Mouse (Mus musculus) liver, embryonic 12.5 days (tissue): ENCODE measurements around the gene Sema4g. TPM values are rescaled to one million over a fixed set of nuclear protein-coding genes. Genes with fewer than 3 reads are reported as not detected.
"Not testable (repeated sequence)": the region's sequence is repeated elsewhere in the genome, so short reads cannot be mapped to it uniquely, and the experiment has no call there.

ENCODE experiments used
- ATAC-seq: fragments of 200-750 bp; cut with Nextera tagmentation; 2 replicates; pipeline ENCODE4 v1.8.0; 2017; ENCODE audit warnings: moderate number of reproducible peaks, mild to moderate bottlenecking, moderate library complexity
- H3K27ac ChIP-seq: fragments of 300-500 bp; sonication (generic); 2 replicates; pipeline ENCODE4 v1.5.1; 2016; ENCODE audit warnings: mild to moderate bottlenecking
- H3K27me3 ChIP-seq: fragments of 300-500 bp; sonication (generic); replicated peaks from 2 replicates; pipeline ENCODE4 v1.6.1; 2016; ENCODE audit warnings: mild to moderate bottlenecking, moderate library complexity
- H3K36me3 ChIP-seq: fragments of 300-500 bp; sonication (generic); 2 replicates; pipeline ENCODE4 v1.6.1; 2016; ENCODE audit warnings: mild to moderate bottlenecking, moderate library complexity
- H3K4me1 ChIP-seq: fragments of 300-500 bp; sonication (generic); 2 replicates; pipeline ENCODE4 v1.6.1; 2016
- H3K4me2 ChIP-seq: fragments of 300-500 bp; sonication (generic); 2 replicates; pipeline ENCODE4 v1.6.1; 2016; ENCODE audit warnings: mild to moderate bottlenecking, moderate library complexity
- H3K4me3 ChIP-seq: fragments of 300-500 bp; sonication (generic); 2 replicates; pipeline ENCODE4 v1.5.1; 2016; ENCODE audit warnings: mild to moderate bottlenecking, moderate library complexity
- H3K9ac ChIP-seq: fragments of 300-500 bp; sonication (generic); 2 replicates; pipeline ENCODE4 v1.6.1; 2016; ENCODE audit warnings: mild to moderate bottlenecking, moderate library complexity
- H3K9me3 ChIP-seq: fragments of 300-500 bp; sonication (generic); replicated peaks from 2 replicates; pipeline ENCODE4 v1.6.1; 2016; ENCODE audit warnings: mild to moderate bottlenecking, moderate library complexity
- WGBS: fragments of 180-500 bp; shearing (Covaris S2); methylation state at CpG from one replicate; pipeline ENCODE4 v1.1.7; 2016; ENCODE audit not compliant: insufficient replicate concordance; 5-methylcytosine and 5-hydroxymethylcytosine counted together
- polyA plus RNA-seq: library from polyadenylated mRNA; unstranded; fragments of >200 nt; fragmentation: Nextera tagmentation; extraction: Ambion mirVana; gene quantifications from 2 replicates; pipeline ENCODE4 v1.2.1, GENCODE M21; 2016

Sema4g gene
- polyA plus RNA-seq, 1 experiment from 2014 or later: 2.4 TPM

DNA sequence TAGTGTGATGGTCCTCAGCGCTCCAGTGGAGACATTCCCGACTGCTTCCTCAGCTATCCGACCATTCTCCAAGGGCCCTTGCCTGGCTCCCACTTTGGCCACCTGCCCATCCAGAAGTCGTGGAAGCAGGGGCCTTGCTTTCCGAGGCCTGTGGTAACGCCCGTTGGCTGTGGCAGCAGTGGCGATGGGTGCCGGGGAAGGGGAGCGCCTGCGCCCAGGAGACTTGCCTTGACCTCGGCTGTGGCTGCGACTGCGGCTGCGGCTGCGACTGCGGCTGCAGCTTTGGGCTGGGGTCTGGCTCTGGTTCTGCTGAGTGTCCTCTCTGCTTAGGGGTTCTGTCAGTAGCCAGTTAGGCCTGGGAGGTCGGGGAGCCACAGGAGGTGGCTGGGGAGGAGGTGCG is 39.8 kb downstream of the Sema4g start:
- H3K27me3 ChIP-seq: peaks cover 10% of the 10 kb centered on the region; the same call in 1 of the 2 replicates
- no peak overlapping the region for H3K4me3 ChIP-seq
- no peak overlapping the region for H3K4me2 ChIP-seq
- ATAC-seq: no peak
- peaks cover 39% of the 10 kb centered on the region for H3K36me3 ChIP-seq
- H3K9me3 ChIP-seq: no peaks in the 10 kb centered on the region
- peaks cover 18% of the 10 kb centered on the region for H3K4me1 ChIP-seq
- no peak overlapping the region for H3K27ac ChIP-seq
- no peak overlapping the region for H3K9ac ChIP-seq
- WGBS: 60% methylated on average over 19 of the region's 19 CpGs

DNA sequence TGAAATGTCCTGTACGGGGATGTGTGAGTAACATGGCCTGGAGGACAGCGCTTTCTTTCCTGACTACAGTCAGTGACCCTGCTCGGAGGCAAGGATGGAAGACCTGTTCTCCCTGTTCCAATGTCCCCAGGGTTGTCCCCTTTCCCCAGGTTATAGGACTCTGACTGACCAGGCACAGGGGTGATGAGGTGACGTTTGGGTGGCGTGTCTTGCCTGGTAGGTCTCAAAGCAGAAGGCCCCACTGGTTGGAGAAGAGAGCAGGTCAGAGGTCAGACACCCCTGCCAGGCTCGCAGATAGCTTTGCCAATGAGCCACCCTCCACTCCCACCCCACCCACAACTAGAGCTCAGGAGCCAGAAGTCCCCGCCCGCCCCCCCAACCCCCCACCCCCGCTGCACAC is 40.7 kb downstream of the Sema4g start:
- WGBS: 41% methylated on average over 8 of the region's 9 CpGs
- ATAC-seq: no peak
- Histone ChIP-seq H3K36me3 (peaks cover 33% of the 10 kb centered on the region), H3K27ac (no peak overlapping the region), H3K9me3 (no peaks in the 10 kb centered on the region), H3K4me1 (peaks cover 18% of the 10 kb centered on the region), H3K4me3 (no peak overlapping the region), H3K9ac (no peak overlapping the region), H3K27me3 (peaks cover 10% of the 10 kb centered on the region; the same call in 1 of the 2 replicates), H3K4me2 (no peak overlapping the region)

DNA sequence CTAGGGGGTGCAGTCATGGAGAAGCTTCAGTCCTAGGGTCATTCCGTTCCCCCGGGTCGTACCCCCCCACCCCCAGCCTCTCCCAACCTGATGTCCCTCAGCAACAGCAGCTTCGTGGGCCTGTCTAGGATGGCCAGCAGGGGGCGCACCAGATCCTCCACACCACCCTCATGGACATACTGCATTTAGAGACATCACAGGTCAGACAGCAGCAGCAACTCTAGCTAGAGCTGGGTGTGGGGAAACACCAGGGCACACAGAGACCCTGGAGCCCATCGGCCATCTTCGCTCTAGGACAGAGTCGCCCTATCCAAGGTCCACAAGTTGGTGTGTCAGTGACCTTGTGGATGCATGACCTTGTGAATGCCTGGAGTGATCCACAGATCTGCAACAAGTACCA is 41.2 kb downstream of the Sema4g start:
- ATAC-seq: peak; percentile 13; the same call in 1 of the 2 replicates
- WGBS: 22% methylated on average over 8 of the region's 8 CpGs
- Histone ChIP-seq H3K4me3 (no peak overlapping the region), H3K27ac (no peak overlapping the region), H3K4me1 (peaks cover 18% of the 10 kb centered on the region), H3K36me3 (peaks cover 28% of the 10 kb centered on the region), H3K27me3 (peaks cover 10% of the 10 kb centered on the region; the same call in 1 of the 2 replicates), H3K9ac (no peak overlapping the region), H3K4me2 (peak overlapping the region; percentile 55; the same call in 1 of the 2 replicates), H3K9me3 (no peaks in the 10 kb centered on the region)

DNA sequence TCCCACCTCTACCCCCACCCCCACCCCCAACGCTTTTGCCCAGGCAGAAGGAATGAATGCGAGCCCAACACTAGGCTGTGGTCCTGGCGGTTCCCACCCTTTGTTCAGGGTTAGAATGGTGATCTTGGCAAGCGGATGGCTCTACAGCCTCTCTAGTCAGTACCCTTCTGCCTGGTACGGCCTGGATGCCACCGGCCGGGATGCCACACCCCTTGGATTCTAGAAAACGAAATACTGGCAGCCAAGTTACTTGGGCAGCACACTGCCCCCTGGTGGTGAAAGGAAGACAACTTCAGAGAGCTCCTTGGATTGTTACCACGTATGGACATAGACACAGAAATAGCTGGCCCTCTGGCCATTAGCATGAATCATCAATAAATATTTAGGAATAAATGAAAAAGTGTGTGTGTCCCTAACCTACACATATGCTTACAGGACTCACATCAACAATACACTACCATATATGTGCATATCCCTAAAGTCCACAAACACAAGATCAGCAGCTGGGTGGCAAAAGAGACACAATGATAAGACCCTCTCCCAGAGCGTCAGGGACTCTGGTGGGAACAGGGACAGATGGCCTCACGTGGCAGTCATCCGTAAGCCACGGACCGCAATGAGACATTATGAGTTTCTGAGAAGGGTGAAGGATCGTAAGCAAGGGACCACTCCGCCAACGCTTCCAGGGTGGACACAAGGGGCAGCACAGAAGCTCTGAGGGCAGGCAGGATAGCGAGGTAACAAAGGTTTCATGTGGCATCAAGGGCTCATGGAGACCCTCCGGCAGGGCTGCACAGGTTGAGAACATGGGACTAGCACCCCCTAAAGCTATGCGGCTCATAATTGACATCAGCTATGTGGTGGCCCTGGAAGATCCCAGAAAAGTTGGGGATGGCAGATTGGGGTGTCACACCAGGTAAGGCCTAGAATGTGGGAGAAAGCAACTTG is 42.1 kb downstream of the Sema4g start:
- Histone ChIP-seq H3K27me3 (peaks cover 18% of the 10 kb centered on the region), H3K27ac (no peak overlapping the region), H3K9me3 (no peaks in the 10 kb centered on the region), H3K9ac (no peak overlapping the region), H3K4me1 (peaks cover 18% of the 10 kb centered on the region), H3K36me3 (peaks cover 19% of the 10 kb centered on the region), H3K4me3 (peak overlapping the region; percentile 18), H3K4me2 (peak overlapping the region; percentile 55)
- 37% methylated on average over 20 of the region's 20 CpGs for WGBS
- peak; percentile 30; the same call in 1 of the 2 replicates for ATAC-seq

DNA sequence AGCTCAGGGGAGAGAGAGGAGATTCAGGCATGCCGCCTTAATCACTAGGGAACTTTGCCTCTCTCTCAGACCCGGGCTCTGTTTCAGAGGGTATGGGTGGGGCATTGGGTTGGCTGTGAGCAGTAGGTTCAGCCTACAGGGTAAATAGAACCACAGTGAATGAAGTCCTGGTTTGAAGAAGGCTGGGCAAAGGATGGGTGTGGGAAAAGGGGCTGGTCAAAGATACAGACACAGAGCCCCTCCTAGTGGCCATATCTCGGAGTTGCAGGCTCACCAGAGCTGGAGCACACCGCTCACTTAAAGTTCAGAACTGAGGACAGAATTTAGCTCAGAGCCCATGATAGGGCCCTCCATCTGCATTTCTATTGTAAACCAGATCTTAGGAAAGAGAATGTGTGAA is 42.9 kb downstream of the Sema4g start:
- H3K4me1 ChIP-seq: peaks cover 19% of the 10 kb centered on the region

DNA sequence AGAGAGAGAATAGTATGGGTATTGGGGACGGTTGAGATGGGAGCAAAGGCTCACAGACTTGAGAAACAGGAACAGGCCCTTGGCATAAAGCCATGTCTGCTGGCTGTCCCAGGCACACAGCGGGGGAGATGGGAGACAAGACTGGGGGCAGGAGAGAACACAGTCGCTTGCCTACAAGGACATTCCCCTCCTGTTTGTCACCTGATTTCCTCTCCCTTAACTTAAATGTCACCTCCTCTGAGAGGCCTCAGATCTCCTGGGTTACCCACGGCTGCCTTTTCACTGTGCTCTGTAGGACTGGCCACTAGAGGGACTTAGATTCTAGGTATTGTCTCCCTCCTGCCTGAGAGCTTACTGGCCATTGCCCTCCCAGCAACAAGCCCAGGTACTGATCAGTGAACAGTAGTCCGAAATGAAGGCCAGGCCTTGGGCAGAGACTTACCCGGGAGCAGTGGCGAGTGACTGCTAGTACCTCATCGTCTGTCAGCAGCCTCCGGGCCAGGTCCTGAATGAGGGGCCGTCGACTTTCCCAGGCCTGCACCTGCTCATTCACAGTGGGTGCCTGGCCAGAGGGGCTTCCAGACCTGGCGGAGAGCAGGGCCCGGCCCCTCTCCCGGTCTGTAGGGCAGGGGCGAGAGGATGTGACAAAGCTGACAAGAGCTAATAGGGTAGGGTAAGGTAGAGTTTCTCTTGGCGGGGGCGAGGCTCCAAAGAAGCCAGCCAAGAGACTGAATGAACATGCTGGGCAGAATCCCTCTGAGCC is 43.9 kb downstream of the Sema4g start:
- no peak for ATAC-seq
- peaks cover 3% of the 10 kb centered on the region for H3K36me3 ChIP-seq
- peaks cover 34% of the 10 kb centered on the region for H3K27me3 ChIP-seq
- peaks cover 23% of the 10 kb centered on the region for H3K4me1 ChIP-seq
- no peak overlapping the region for H3K4me3 ChIP-seq
- no peak overlapping the region for H3K27ac ChIP-seq
- WGBS: 55% methylated on average over 17 of the region's 17 CpGs
- no peaks in the 10 kb centered on the region for H3K9me3 ChIP-seq
- no peak overlapping the region for H3K4me2 ChIP-seq
- H3K9ac ChIP-seq: no peak overlapping the region

More for the DNA sequence above, 42.9 kb downstream of the Sema4g start:
- Histone ChIP-seq H3K4me2 (no peak overlapping the region), H3K27me3 (peaks cover 26% of the 10 kb centered on the region), H3K4me3 (no peak overlapping the region), H3K9me3 (no peaks in the 10 kb centered on the region), H3K36me3 (peaks cover 11% of the 10 kb centered on the region), H3K9ac (no peak overlapping the region), H3K27ac (no peak overlapping the region)
- WGBS: 29% methylated on average over 4 of the region's 4 CpGs
- ATAC-seq: peak; percentile 9; the same call in 1 of the 2 replicates

DNA sequence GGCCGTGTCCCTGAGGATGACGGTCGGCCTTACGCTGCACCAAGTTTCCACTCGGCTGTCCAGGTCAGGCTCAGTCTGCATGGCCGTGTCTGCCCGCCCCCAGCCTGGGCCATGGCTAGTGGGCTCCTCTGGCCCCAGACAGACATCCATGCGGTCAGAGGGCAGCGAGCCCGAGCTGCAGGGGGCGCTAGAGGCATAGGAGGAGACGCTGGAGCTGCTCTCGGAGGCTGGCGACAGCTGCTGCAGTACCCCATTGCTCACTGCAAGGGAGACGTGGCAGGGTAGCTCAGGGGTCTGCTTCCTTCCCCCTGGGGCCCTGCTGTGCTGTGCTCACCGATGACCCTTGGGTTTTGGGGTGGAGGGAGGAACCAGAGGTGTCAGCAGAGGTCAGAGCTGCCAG is 48.0 kb downstream of the Sema4g start:
- ATAC-seq: peak; percentile 46
- H3K27ac ChIP-seq: no peak overlapping the region
- 26% methylated on average over 16 of the region's 16 CpGs for WGBS

DNA sequence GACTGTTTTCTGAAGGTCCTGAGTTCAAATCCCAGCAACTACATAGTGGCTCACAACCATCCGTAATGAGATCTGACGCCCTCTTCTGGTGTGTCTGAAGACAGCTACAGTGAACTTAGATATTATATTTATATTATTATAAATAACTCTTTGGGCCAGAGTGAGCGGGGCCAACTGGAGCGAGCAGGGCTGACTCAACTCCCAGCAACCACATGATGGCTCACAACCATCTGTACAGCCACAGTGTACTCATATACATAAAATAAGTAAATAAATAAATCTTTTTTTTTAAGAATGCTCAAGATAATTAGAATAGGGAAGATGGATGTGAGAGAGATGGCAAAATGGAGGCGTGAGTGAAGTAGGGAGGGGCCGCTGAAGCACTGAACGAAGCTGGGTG is 49.3 kb downstream of the Sema4g start:
- 73% methylated on average over 7 of the region's 7 CpGs for WGBS
- not testable (repeated sequence) for H3K27ac ChIP-seq, ATAC-seq, H3K36me3 ChIP-seq, H3K4me1 ChIP-seq, H3K4me3 ChIP-seq, H3K9me3 ChIP-seq, H3K4me2 ChIP-seq, H3K9ac ChIP-seq
- H3K27me3 ChIP-seq: peaks cover 71% of the 10 kb centered on the region

More for the DNA sequence above, 48.0 kb downstream of the Sema4g start:
- Histone ChIP-seq H3K4me3 (no peak overlapping the region), H3K4me1 (peaks cover 5% of the 10 kb centered on the region; the same call in 1 of the 2 replicates), H3K4me2 (no peak overlapping the region), H3K27me3 (peaks cover 60% of the 10 kb centered on the region), H3K9ac (no peak overlapping the region), H3K36me3 (no peaks in the 10 kb centered on the region), H3K9me3 (no peaks in the 10 kb centered on the region)

DNA sequence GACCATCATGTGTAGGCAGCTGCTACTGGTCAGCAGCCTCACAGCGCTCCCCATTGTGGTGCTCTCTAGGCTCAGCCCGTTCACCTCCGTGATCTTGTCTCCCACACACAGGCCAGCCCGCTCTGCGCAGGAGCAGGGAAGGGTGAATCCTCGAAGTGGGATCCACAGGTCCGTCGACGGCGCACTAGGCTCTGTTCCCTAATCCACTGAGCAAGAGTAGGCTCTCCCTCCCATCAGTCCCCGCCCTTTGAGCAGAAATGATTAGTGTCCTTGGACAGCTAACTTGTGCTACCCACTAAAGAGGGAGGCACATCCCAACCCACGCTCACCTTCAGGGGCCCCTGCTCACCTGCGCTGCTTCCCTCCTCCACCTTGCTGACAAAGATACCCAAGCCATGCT is 51.3 kb downstream of the Sema4g start:
- H3K27me3 ChIP-seq: peaks cover 91% of the 10 kb centered on the region

DNA sequence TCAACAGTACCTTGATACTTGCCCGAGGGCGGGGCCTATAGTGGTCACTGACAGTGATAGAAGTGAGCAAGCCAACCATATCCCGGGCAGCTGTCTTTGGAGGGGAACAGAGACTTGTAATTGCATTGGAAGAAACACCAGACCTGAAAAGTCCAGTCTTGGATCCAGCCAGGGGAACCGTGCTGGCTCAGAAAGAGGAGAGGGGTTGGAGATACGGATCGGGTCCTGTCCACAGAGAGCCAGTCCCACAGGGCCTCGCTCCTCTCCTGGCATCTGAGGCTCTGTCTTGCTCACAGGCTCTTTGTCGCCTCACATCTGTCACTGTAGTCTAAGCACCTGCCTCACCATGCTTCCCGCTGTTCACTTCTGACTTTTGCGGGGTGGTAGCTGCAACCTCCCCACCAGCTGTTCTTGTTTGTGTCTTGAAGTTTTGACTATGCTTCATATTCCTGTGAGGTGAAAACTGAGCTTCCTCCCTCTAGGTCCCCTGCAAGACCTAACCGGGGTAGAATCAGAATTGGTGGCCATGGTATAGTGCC is 55.6 kb downstream of the Sema4g start:
- Histone ChIP-seq H3K4me3 (no peak overlapping the region), H3K9ac (no peak overlapping the region), H3K4me2 (no peak overlapping the region), H3K36me3 (no peaks in the 10 kb centered on the region), H3K27ac (no peak overlapping the region), H3K9me3 (no peaks in the 10 kb centered on the region), H3K4me1 (peaks cover 31% of the 10 kb centered on the region), H3K27me3 (peaks cover 88% of the 10 kb centered on the region)
- no peak for ATAC-seq
- WGBS: 49% methylated on average over 11 of the region's 11 CpGs

More for the DNA sequence above, 51.3 kb downstream of the Sema4g start:
- Histone ChIP-seq H3K4me2 (no peak overlapping the region), H3K9ac (no peak overlapping the region), H3K9me3 (no peaks in the 10 kb centered on the region), H3K4me1 (peaks cover 5% of the 10 kb centered on the region; the same call in 1 of the 2 replicates), H3K36me3 (no peaks in the 10 kb centered on the region), H3K4me3 (no peak overlapping the region), H3K27ac (no peak overlapping the region)
- ATAC-seq: no peak
- 42% methylated on average over 13 of the region's 13 CpGs for WGBS

DNA sequence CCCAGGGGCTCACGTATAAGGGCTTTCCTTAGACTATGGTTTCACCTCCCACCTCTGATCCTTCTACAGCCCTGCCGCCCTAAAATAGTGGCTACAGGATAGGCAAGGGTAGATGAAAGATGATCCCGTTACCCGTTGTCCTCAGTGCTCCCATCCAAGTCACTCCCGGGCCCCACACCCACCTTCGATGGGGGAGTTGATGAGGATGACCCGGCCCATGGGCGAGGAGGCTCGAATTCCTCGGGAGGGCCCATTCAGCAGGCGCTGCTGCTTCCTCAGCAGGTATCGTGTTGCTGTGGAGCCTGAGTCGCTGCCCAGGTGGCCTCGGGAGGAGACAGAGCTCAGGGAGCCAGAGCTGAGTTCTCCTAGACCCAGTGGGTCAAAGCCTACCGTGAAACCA is 56.3 kb downstream of the Sema4g start:
- peaks cover 86% of the 10 kb centered on the region for H3K27me3 ChIP-seq
- H3K36me3 ChIP-seq: no peaks in the 10 kb centered on the region
- ATAC-seq: no peak
- H3K9me3 ChIP-seq: no peaks in the 10 kb centered on the region
- WGBS: 34% methylated on average over 15 of the region's 15 CpGs
- H3K4me2 ChIP-seq: no peak overlapping the region
- H3K27ac ChIP-seq: no peak overlapping the region
- H3K4me1 ChIP-seq: peaks cover 31% of the 10 kb centered on the region
- no peak overlapping the region for H3K4me3 ChIP-seq
- H3K9ac ChIP-seq: no peak overlapping the region
